Mouse (Mus musculus): ENCODE data around the gene Olfr224.

The Olfr224 gene

DNA sequence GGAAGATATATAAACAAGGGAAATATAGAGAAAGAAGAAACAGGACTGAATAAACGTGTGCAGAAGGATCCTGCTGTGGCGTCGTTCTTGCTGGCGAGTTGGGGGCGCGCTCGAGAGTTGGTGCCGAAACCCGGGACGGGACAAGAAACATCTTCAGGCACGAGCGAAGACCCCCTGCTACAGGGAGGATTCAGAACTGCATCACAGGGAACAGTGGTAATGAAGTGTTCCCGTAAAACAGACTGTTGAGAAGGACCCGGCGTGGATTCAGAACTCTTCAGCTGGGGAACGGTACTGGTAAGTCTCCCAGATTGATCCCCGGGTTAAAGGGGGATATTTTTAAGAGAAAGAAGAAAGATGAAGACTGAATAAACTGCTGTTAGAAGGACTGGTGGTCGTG lies 51.4 kb downstream of the Olfr224 start:
- peak; percentile 76 for DNase-seq (ENCODE audit: low spot score)

All from urinary bladder, postnatal 14 days (tissue).